Mouse (Mus musculus): ENCODE data around the gene Nudt16l1.

Nudt16l1 gene

DNA sequence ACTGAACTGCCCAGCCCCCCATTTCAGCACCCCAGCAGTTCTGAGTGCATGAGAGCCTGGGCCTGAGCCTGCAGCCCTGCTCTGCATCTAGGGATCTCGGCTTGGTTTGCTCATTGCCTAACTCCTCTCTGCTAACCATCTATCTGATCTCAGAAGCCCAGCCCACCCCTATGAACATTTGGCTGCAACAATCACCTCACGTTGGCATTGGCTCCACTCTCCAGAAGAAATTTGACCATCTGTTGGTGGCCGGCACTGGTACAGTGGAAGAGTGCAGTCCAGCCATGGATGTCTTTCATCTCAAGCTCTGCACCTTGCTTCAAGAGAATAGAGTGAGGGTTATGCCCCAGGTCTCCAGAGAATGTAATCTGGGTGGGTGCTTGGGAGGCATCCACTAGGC is 18.9 kb downstream of the Nudt16l1 start:
- DNase-seq (ENCODE audit: low spot score in 2 of 2): no peak

DNA sequence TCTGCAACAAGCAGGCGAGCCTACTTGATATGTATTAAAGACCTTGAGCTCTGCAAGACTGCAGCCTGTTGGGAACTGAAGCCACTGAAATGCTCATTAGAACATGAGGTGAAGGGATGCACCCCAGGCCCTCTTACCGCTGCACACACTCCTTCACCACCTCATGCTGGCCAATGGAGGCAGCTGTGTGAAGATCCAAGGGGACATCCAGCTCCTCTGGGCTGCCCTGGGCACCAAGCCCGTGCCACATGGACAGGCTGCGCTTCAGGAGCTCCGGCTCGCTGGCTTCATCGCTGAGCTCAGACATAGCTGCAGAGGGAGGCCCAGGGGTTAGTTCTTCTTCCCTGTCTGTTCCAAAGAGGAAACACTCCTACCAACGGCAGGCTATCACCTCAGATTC is 21.7 kb downstream of the Nudt16l1 start:
- no peak for DNase-seq (ENCODE audit: low spot score in 2 of 2)

GRCm38 (mm10) chr16:4963346-4963745 is 24.8 kb downstream of the Nudt16l1 start:
- DNase-seq (ENCODE audit: low spot score in 2 of 2): no peak

- peak; percentile 99 to 100 for DNase-seq (ENCODE audit: low spot score in 2 of 2)
Observed at GRCm38 (mm10) chr16:4963797-4964709, 25.5 kb downstream of the Nudt16l1 start, which contains the start of gene Anks3. TSS of gene Anks3 (minus strand) at chr16:4964205.

DNA sequence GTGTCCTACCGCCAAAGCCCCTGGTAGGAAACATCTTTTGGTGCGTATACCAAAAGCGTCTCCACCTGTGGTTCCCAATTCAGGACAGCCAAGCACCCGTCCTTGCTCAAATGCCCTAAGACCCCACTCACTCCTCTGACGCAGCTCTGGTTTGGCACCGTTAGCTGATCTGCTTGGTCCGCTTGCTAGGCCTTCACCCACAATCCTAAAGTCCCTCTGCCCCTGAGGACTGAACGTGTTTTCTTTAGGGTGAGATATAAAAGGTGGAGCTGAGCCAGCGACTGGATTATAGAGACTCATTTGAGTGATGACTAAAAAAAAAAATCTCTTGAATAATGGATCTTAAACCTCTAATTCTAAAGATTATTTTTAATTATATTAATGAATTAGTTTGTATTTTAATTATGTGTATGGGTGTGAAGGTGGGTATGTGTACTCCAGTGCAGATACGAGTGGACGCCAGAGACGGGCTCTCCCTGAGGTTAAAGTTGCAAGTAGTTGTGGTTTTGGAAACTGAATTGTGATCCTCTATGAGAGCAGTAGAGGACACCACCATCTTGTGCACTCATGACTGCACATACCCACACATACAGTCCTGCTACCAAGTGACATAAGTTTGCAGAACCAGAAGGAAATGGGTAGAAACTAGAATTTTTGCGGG is 26.3 kb downstream of the Nudt16l1 start:
- DNase-seq (ENCODE audit: low spot score in 2 of 2): peak in 1 of 2 experiments; percentile 47

DNA sequence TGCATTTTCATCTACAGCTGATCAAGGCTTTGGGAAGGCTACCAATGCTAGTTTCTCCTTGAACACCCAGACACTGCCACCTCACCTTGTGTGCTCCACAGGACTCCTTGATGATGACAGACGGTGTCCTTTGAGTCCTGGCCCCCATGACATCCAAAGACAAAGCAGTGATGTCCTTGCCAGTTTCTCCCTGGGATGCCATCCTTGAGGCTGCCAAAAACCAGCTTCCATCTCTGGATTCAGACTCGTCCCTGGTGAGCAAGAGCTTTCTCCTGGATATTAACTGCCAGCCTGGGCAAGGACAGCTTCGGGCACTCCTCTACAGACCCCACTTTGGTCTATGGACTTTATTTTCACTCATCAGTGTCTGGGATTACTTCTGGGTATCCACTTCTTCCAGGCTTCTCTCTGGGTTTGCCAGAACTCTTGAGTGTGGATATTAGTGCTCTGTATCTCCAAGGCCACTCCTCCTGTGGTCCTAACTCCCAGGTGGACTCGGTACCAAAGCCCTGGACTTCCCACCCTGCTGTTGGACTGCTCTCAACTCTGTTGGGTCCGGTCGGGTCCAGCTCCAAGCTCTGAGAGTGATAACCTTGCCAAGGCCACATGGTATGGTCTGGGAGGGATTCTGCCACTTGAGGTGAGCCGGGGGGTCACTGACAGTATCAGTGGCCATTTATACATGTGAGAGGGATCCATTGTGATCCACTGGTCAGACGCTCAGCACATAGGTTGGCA is 27.0 kb downstream of the Nudt16l1 start:
- no peak for DNase-seq (ENCODE audit: low spot score in 2 of 2)

GRCm38 (mm10) chr16:4968426-4968825 is 29.9 kb downstream of the Nudt16l1 start:
- DNase-seq (ENCODE audit: low spot score in 2 of 2): no peak

DNA sequence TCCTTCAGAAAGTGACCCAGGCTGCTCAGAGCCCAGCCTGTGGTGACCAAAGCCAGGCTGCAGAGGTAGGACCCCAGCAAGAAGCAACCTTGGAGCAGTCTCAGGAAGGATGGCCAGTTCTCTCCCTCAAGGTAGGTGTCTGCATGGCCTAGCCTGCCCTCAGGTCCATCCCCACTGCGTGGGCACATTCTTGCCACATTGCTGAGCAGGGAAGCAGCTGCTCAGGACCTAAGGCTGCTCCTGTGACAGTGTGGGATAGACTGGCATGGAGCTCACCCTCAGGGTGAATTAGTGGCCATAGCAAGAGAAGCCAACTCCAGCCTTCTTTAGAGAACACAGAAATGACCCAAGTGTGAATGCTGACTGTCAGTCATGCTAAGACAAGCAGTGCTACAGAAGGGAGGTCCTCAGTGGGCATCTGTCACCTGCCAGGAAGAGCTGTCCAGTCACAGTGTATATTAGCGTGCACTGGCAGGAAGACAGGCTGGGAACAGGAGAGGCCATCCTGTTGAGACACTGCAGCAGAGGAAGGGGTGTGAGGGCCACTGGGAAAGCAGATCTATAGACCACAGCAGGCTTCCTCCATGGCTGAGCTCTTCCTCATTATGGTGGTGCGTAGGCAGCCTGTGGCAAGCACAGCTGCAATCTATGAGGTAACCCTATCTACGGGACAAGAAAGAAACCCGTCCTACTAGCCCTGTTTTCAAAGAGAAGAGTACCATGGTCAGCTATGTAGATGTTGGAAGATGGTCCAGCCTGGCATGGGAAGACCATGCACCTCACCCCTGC is 30.7 kb downstream of the Nudt16l1 start:
- DNase-seq (ENCODE audit: low spot score in 2 of 2): no peak

DNA sequence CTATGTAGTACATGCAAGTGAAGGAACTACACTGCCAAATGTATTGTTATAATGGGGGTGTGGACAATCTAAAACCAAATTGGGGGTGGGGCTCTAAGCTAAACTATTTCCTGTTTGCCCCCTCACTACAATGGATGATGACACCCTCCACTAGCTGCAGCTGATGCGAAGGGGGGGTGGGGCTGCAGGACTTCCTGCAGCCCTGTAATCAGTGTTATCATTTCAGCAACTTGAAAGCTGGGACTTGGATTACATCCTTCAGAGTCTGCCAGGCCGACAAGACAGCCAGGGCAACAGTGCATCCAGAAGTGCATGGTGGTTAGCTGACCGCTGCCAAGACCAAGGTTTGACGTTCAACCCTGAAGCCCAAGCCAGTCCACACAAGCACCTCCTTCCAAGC is 33.1 kb downstream of the Nudt16l1 start:
- no peak for DNase-seq (ENCODE audit: low spot score in 2 of 2)

DNA sequence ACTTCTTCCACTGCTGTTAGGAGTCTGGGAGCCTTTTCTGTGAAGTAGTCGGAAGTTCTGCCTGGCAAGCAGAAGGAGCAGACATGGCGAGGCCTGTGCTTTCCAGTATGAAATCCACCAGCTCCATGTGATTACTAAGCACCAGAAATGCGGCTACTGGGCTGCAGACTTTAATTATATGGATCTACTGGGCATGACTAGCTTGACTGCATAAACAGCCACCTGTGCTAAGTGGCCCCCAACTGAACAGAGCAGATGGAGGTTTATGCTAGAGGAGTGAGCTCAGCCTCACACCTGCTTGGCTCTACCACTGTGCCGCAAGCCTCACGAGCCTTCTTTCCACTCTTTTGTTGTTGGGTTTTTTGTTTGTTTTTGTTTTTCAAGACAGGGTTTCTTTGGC is 36.0 kb downstream of the Nudt16l1 start:
- no peak for DNase-seq (ENCODE audit: low spot score in 2 of 2)

- no peak for DNase-seq (ENCODE audit: low spot score in 2 of 2)
Observed at GRCm38 (mm10) chr16:4976180-4976579, 37.6 kb downstream of the Nudt16l1 start.

GRCm38 (mm10) chr16:4978275-4979051 is 39.9 kb downstream of the Nudt16l1 start:
- peak in 1 of 2 experiments; percentile 51 for DNase-seq (ENCODE audit: low spot score in 2 of 2)

DNA sequence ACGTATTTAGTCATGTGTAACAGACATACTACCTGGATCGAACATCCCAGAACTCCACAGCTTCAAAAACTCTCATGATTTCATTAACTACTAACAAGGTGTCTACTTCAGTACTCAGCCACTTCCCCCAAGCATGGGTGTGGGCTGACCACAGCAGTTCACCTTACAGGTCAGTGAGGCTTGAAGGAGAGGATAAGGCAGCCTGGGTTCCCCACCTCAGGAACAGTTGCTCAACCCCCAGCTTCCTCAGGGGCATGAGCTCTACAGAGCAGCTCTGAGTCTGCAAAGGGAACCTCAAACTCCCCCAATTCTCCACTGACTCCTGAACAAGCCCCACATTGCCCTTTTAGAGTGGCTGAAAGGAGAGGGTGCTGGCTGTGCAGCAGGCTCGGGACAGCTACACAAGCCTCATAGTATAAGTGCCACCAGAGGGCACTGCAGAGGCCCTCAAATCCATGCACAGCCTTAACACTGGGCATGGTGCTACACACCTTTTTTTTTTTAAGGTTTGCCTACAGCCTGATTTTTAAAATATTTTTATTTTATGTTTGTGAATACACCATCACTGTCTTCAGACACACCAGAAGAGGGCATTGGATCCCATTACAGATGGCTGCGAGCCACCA is 41.3 kb downstream of the Nudt16l1 start:
- no peak for DNase-seq (ENCODE audit: low spot score in 2 of 2)

DNA sequence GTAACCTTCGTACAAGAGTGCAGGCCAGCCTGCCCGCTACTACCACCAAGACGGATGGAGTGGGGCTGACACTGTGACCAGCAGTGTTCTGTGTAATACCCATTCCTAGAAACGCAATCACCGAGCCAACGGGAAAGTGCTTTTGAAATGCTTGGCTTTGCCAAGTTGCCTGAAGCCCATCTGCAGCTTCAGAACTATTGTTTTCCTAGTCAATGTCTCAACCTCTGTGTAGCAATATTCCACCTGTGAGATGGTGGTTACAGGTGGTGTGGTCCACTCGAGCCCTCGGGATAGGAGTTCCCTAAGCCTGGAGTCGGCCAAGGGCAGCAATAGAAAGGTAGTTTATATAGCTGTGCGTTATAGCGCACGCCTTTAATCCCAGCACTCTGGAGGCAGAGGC is 46.2 kb downstream of the Nudt16l1 start:
- DNase-seq (ENCODE audit: low spot score in 2 of 2): no peak

All from right cerebral cortex, postnatal 10 days (tissue).